Mouse (Mus musculus) liver, postnatal 0 days (tissue): ENCODE data around the gene C130074G19Rik. TPM values are rescaled to one million over a fixed set of nuclear protein-coding genes. Genes with fewer than 3 reads are reported as not detected.

Experiments
- ATAC-seq: fragments of 200-750 bp; cut with Nextera tagmentation; 2 replicates; pipeline ENCODE4 v1.8.0; 2017; ENCODE audit warnings: mild to moderate bottlenecking, moderate library complexity
- DNase-seq: peaks from one replicate; pipeline ENCODE4 v3.0.0-alpha.2; 2016
- H3K27ac ChIP-seq: fragments of 300-500 bp; sonication (generic); 2 replicates; pipeline ENCODE4 v1.5.1; 2014; ENCODE audit warnings: antibody characterized with exemption, moderate library complexity, mild to moderate bottlenecking, low read depth
- H3K27me3 ChIP-seq: fragments of 300-500 bp; sonication (generic); 2 replicates; pipeline ENCODE4 v1.6.1; 2014; ENCODE audit warnings: low read length, control low read depth, mixed read lengths; ENCODE audit not compliant: insufficient read depth
- H3K36me3 ChIP-seq: fragments of 300-500 bp; sonication (generic); replicated peaks from 2 replicates; pipeline ENCODE4 v1.6.1; 2014; ENCODE audit warnings: mild to moderate bottlenecking, control low read depth, low read length, moderate library complexity, mixed read lengths; ENCODE audit not compliant: insufficient read depth
- H3K4me1 ChIP-seq: fragments of 300-500 bp; sonication (generic); 2 replicates; pipeline ENCODE4 v1.6.1; 2014; ENCODE audit warnings: antibody characterized with exemption, mild to moderate bottlenecking, control low read depth; ENCODE audit not compliant: insufficient read depth
- H3K4me2 ChIP-seq: fragments of 300-500 bp; sonication (generic); 2 replicates; pipeline ENCODE4 v1.6.1; 2014; ENCODE audit warnings: low read depth, mild to moderate bottlenecking, low read length, moderate library complexity, mixed read lengths
- H3K4me3 ChIP-seq: fragments of 300-500 bp; sonication (generic); 2 replicates; pipeline ENCODE4 v1.5.1; 2014; ENCODE audit warnings: low read depth, low read length
- H3K9ac ChIP-seq: fragments of 300-500 bp; sonication (generic); replicated peaks from 2 replicates; pipeline ENCODE4 v1.6.1; 2014; ENCODE audit warnings: mild to moderate bottlenecking, moderate library complexity
- H3K9me3 ChIP-seq: fragments of 300-500 bp; sonication (generic); 2 replicates; pipeline ENCODE4 v1.6.1; 2016; ENCODE audit warnings: mild to moderate bottlenecking, control low read depth, low read length, mixed read lengths
- CTCF ChIP-seq: sonication (generic); IDR thresholded peaks from 2 replicates; pipeline ENCODE4 v1.5.1; 2016; ENCODE audit warnings: antibody characterized with exemption, low read depth
- EP300 ChIP-seq: IDR thresholded peaks from 2 replicates; pipeline ENCODE4 v1.6.1; 2016; ENCODE audit warnings: antibody characterized with exemption, low read depth, mild to moderate bottlenecking
- WGBS: fragments of 180-500 bp; shearing (Covaris S2); extraction: QIAGEN DNeasy Blood & Tissue Kit; methylation state at CpG from one replicate; pipeline ENCODE4 v1.1.7; 2014; ENCODE audit not compliant: insufficient replicate concordance; 5-methylcytosine and 5-hydroxymethylcytosine counted together
- polyA plus RNA-seq: library from polyadenylated mRNA; unstranded; fragments of >200 nt; fragmentation: Nextera tagmentation; extraction: Ambion mirVana; gene quantifications from 2 replicates; pipeline ENCODE4 v1.2.1, GENCODE M21; 2015

C130074G19Rik gene
- polyA plus RNA-seq, 1 experiment from 2014 or later = 5.6 TPM

- peak overlapping the region; percentile 53 for H3K9ac ChIP-seq
- peak; percentile 51 for DNase-seq
- H3K4me3 ChIP-seq = no peak overlapping the region
- ATAC-seq = peak; percentile 28
- no peaks in the 10 kb centered on the region for H3K9me3 ChIP-seq
- no peaks in the 10 kb centered on the region for H3K27me3 ChIP-seq
- H3K36me3 ChIP-seq = no peaks in the 10 kb centered on the region
- TF ChIP-seq EP300 (peak; percentile 29; the same call in 1 of the 2 replicates), CTCF (no peak)
- H3K4me1 ChIP-seq = peaks cover 28% of the 10 kb centered on the region
- H3K27ac ChIP-seq = peak overlapping the region; percentile 98
- H3K4me2 ChIP-seq = peak overlapping the region; percentile 63
- 39% methylated on average over 7 of the region's 7 CpGs for WGBS
Measured at GRCm38 (mm10) chr1:184851166-184851565, 31.9 kb downstream of the C130074G19Rik start.

- peak overlapping the region; percentile 89; the same call in 1 of the 2 replicates for H3K9ac ChIP-seq
- TF ChIP-seq EP300 (peak; percentile 36; the same call in 1 of the 2 replicates), CTCF (no peak)
- H3K4me1 ChIP-seq = peaks cover 33% of the 10 kb centered on the region
- no peaks in the 10 kb centered on the region for H3K9me3 ChIP-seq
- no peaks in the 10 kb centered on the region for H3K36me3 ChIP-seq
- no peaks in the 10 kb centered on the region for H3K27me3 ChIP-seq
- H3K4me2 ChIP-seq = peak overlapping the region; percentile 91
- peak overlapping the region; percentile 93 for H3K27ac ChIP-seq
- peak overlapping the region; percentile 82; the same call in 1 of the 2 replicates for H3K4me3 ChIP-seq
- 31% methylated on average over 3 of the region's 3 CpGs for WGBS
- DNase-seq (no peak), ATAC-seq (no peak)
Measured at GRCm38 (mm10) chr1:184846973-184847372, 36.0 kb downstream of the C130074G19Rik start.

- WGBS = 3% methylated on average over 18 of the region's 18 CpGs
- H3K36me3 ChIP-seq = no peaks in the 10 kb centered on the region
- TF ChIP-seq CTCF (no peak), EP300 (no peak)
- H3K9me3 ChIP-seq = no peaks in the 10 kb centered on the region
- H3K4me1 ChIP-seq = peaks cover 35% of the 10 kb centered on the region
- ATAC-seq (peak; percentile 33), DNase-seq (peak; percentile 44)
- peak within 1 kb of the TSS; percentile 93 for H3K27ac ChIP-seq
- no peaks in the 10 kb centered on the region for H3K27me3 ChIP-seq
- peak within 1 kb of the TSS; percentile 89 for H3K9ac ChIP-seq
- H3K4me3 ChIP-seq = peak within 1 kb of the TSS; percentile 82
- H3K4me2 ChIP-seq = peak within 1 kb of the TSS; percentile 91
Measured at GRCm38 (mm10) chr1:184846092-184846750, 36.8 kb downstream of the C130074G19Rik start, which contains the start of gene Marc2. Gene Marc2 (minus strand): TSS chr1:184846451.

GRCm38 (mm10) chr1:184845111-184846071 lies 37.6 kb downstream of the C130074G19Rik start:
- 0 out of 2 replicates have a peak, but pooled peaks cover 5% of the 10 kb centered on the region for H3K36me3 ChIP-seq
- H3K4me3 ChIP-seq = peak overlapping the region; percentile 82
- under 1% methylated on average over 67 of the region's 67 CpGs for WGBS
- peak overlapping the region; percentile 89 for H3K9ac ChIP-seq
- H3K4me2 ChIP-seq = peak overlapping the region; percentile 91
- peak overlapping the region; percentile 93 for H3K27ac ChIP-seq
- peaks cover 37% of the 10 kb centered on the region for H3K4me1 ChIP-seq
- peak; percentile 95 for ATAC-seq
- DNase-seq = peak; percentile 95
- H3K9me3 ChIP-seq = no peaks in the 10 kb centered on the region
- TF ChIP-seq CTCF (no peak), EP300 (no peak)
- no peaks in the 10 kb centered on the region for H3K27me3 ChIP-seq

- TF ChIP-seq CTCF = peak; percentile 38
- no peak for TF ChIP-seq EP300
- peak overlapping the region; percentile 93 for H3K27ac ChIP-seq
Measured at GRCm38 (mm10) chr1:184844326-184845066, 38.5 kb downstream of the C130074G19Rik start.

More at GRCm38 (mm10) chr1:184844326-184845066, 38.5 kb downstream of the C130074G19Rik start:
- Histone ChIP-seq H3K4me2 (peak overlapping the region; percentile 91), H3K4me3 (peak overlapping the region; percentile 82), H3K27me3 (no peaks in the 10 kb centered on the region), H3K4me1 (peaks cover 37% of the 10 kb centered on the region), H3K9ac (peak overlapping the region; percentile 89), H3K9me3 (no peaks in the 10 kb centered on the region), H3K36me3 (peaks cover 11% of the 10 kb centered on the region; the same call in 1 of the 2 replicates)
- ATAC-seq (no peak), DNase-seq (peak; percentile 64)
- WGBS = 13% methylated on average over 15 of the region's 15 CpGs
